Mouse (Mus musculus) hindbrain, postnatal 0 days (tissue): Measurements from ENCODE around the gene Clk3. TPM values are rescaled to one million over a fixed set of nuclear protein-coding genes. Genes with fewer than 3 reads are reported as not detected.

Source experiments
- ATAC-seq: fragments of 200-750 bp; cut with Nextera tagmentation; 2 replicates; pipeline ENCODE4 v1.8.0; 2017; ENCODE audit warnings: mild to moderate bottlenecking, moderate TSS enrichment, moderate library complexity
- DNase-seq: peaks from one replicate; pipeline ENCODE4 v3.0.0-alpha.2; 2015; ENCODE audit warnings: low spot score
- H3K27ac ChIP-seq: fragments of 300-500 bp; sonication (generic); 2 replicates; pipeline ENCODE4 v1.5.1; 2014; ENCODE audit warnings: mild to moderate bottlenecking
- H3K27me3 ChIP-seq: fragments of 300-500 bp; sonication (generic); 2 replicates; pipeline ENCODE4 v1.6.1; 2014; ENCODE audit warnings: low read length, mixed read lengths; ENCODE audit not compliant: insufficient read depth
- H3K36me3 ChIP-seq: fragments of 300-500 bp; sonication (generic); 2 replicates; pipeline ENCODE4 v1.6.1; 2014; ENCODE audit warnings: low read length, mixed read lengths; ENCODE audit not compliant: insufficient read depth
- H3K4me1 ChIP-seq: fragments of 300-500 bp; sonication (generic); 2 replicates; pipeline ENCODE4 v1.6.1; 2014; ENCODE audit warnings: antibody characterized with exemption, low read length, mixed read lengths; ENCODE audit not compliant: insufficient read depth
- H3K4me2 ChIP-seq: fragments of 300-500 bp; sonication (generic); 2 replicates; pipeline ENCODE4 v1.6.1; 2014; ENCODE audit warnings: low read depth, mild to moderate bottlenecking, low read length, moderate library complexity, mixed read lengths
- H3K4me3 ChIP-seq: fragments of 300-500 bp; sonication (generic); 2 replicates; pipeline ENCODE4 v1.5.1; 2014; ENCODE audit warnings: low read length
- H3K9ac ChIP-seq: fragments of 300-500 bp; sonication (generic); replicated peaks from 2 replicates; pipeline ENCODE4 v1.6.1; 2014; ENCODE audit warnings: mild to moderate bottlenecking, low read length, moderate library complexity, mixed read lengths
- H3K9me3 ChIP-seq: fragments of 300-500 bp; sonication (generic); 2 replicates; pipeline ENCODE4 v1.6.1; 2016; ENCODE audit warnings: low read length, mixed read lengths
- CTCF ChIP-seq: IDR thresholded peaks from 2 replicates; pipeline ENCODE4 v1.5.1; 2016; ENCODE audit warnings: antibody characterized with exemption, control low read depth, low read depth
- WGBS: fragments of 180-500 bp; shearing (Covaris S2); extraction: QIAGEN DNeasy Blood & Tissue Kit; methylation state at CpG from one replicate; pipeline ENCODE4 v1.1.7; 2014; 5-methylcytosine and 5-hydroxymethylcytosine counted together
- polyA plus RNA-seq: library from polyadenylated mRNA; unstranded; fragments of >200 nt; fragmentation: Nextera tagmentation; extraction: Ambion mirVana; gene quantifications from 2 replicates; pipeline ENCODE4 v1.2.1, GENCODE M21; 2015
- total RNA-seq: library from RNA; depleted of rRNA; stranded (reverse); fragments of >200 nt; gene quantifications from 2 replicates; pipeline ENCODE4 v1.2.3, GENCODE M21; 2014

Gene Clk3
- total and polyA plus RNA-seq, 2 experiments from 2014 or later, result 52.7 to 76.3 TPM

GRCm38 (mm10) chr9:57807174-57807651 is 41.6 kb upstream of the Clk3 start:
- no peak for DNase-seq
- no peak overlapping the region for H3K27ac ChIP-seq
- no peaks in the 10 kb centered on the region for H3K9me3 ChIP-seq
- no peaks in the 10 kb centered on the region for H3K4me1 ChIP-seq
- H3K4me3 ChIP-seq, result no peak overlapping the region
- no peak overlapping the region for H3K4me2 ChIP-seq
- WGBS, result 56% methylated on average over 4 of the region's 4 CpGs
- no peaks in the 10 kb centered on the region for H3K36me3 ChIP-seq
- ATAC-seq, result no peak
- H3K9ac ChIP-seq, result no peak overlapping the region
- no peak for TF ChIP-seq CTCF
- no peaks in the 10 kb centered on the region for H3K27me3 ChIP-seq

GRCm38 (mm10) chr9:57806066-57806481 is 40.4 kb upstream of the Clk3 start:
- Histone ChIP-seq H3K4me3 (no peak overlapping the region), H3K4me2 (no peak overlapping the region), H3K27me3 (no peaks in the 10 kb centered on the region), H3K4me1 (no peaks in the 10 kb centered on the region), H3K9me3 (no peaks in the 10 kb centered on the region), H3K27ac (no peak overlapping the region), H3K9ac (no peak overlapping the region), H3K36me3 (no peaks in the 10 kb centered on the region)
- WGBS, result 50% methylated on average over 1 of the region's 1 CpGs
- TF ChIP-seq CTCF, result no peak
- DNase-seq, result no peak
- ATAC-seq, result no peak

GRCm38 (mm10) chr9:57805087-57805737 is 39.6 kb upstream of the Clk3 start:
- Histone ChIP-seq H3K36me3 (no peaks in the 10 kb centered on the region), H3K27me3 (no peaks in the 10 kb centered on the region), H3K27ac (no peak overlapping the region), H3K4me2 (no peak overlapping the region), H3K4me1 (no peaks in the 10 kb centered on the region), H3K4me3 (no peak overlapping the region), H3K9ac (no peak overlapping the region), H3K9me3 (no peaks in the 10 kb centered on the region)
- no peak for TF ChIP-seq CTCF
- WGBS, result 76% methylated on average over 10 of the region's 10 CpGs
- no peak for ATAC-seq
- DNase-seq, result no peak

- Histone ChIP-seq H3K9ac (no peak overlapping the region), H3K4me3 (no peak overlapping the region), H3K27me3 (no peaks in the 10 kb centered on the region), H3K9me3 (no peaks in the 10 kb centered on the region), H3K36me3 (no peaks in the 10 kb centered on the region), H3K4me2 (no peak overlapping the region), H3K4me1 (no peaks in the 10 kb centered on the region), H3K27ac (no peak overlapping the region)
- DNase-seq (no peak), ATAC-seq (no peak)
- WGBS, result 22% methylated on average over 4 of the region's 4 CpGs
- no peak for TF ChIP-seq CTCF
Measured at GRCm38 (mm10) chr9:57803839-57804238, 38.2 kb upstream of the Clk3 start.

GRCm38 (mm10) chr9:57803047-57803446 is 37.4 kb upstream of the Clk3 start:
- H3K36me3 ChIP-seq, result no peaks in the 10 kb centered on the region
- H3K27me3 ChIP-seq, result no peaks in the 10 kb centered on the region
- no peaks in the 10 kb centered on the region for H3K9me3 ChIP-seq
- H3K4me2 ChIP-seq, result no peak overlapping the region
- H3K4me1 ChIP-seq, result no peaks in the 10 kb centered on the region
- no peak overlapping the region for H3K27ac ChIP-seq
- ATAC-seq, result no peak
- no peak overlapping the region for H3K4me3 ChIP-seq
- no peak for TF ChIP-seq CTCF
- no peak for DNase-seq
- no peak overlapping the region for H3K9ac ChIP-seq
- WGBS, result 29% methylated on average over 3 of the region's 3 CpGs

- 96% methylated on average over 9 of the region's 9 CpGs for WGBS
- Histone ChIP-seq H3K4me3 (no peak overlapping the region), H3K36me3 (peaks cover 18% of the 10 kb centered on the region), H3K4me2 (no peak overlapping the region), H3K9me3 (no peaks in the 10 kb centered on the region), H3K27me3 (no peaks in the 10 kb centered on the region), H3K9ac (no peak overlapping the region), H3K4me1 (no peaks in the 10 kb centered on the region), H3K27ac (no peak overlapping the region)
- no peak for ATAC-seq
- TF ChIP-seq CTCF, result no peak
- DNase-seq, result no peak
Measured at GRCm38 (mm10) chr9:57800325-57800975, 34.8 kb upstream of the Clk3 start.

- peaks cover 22% of the 10 kb centered on the region for H3K36me3 ChIP-seq
- no peaks in the 10 kb centered on the region for H3K4me1 ChIP-seq
- TF ChIP-seq CTCF, result no peak
- ATAC-seq, result no peak
- H3K4me2 ChIP-seq, result no peak overlapping the region
- no peak overlapping the region for H3K27ac ChIP-seq
- DNase-seq, result no peak
- H3K9ac ChIP-seq, result no peak overlapping the region
- H3K9me3 ChIP-seq, result no peaks in the 10 kb centered on the region
- no peak overlapping the region for H3K4me3 ChIP-seq
- no peaks in the 10 kb centered on the region for H3K27me3 ChIP-seq
- WGBS, result 15% methylated on average over 10 of the region's 10 CpGs
Measured at GRCm38 (mm10) chr9:57798725-57799253, 33.1 kb upstream of the Clk3 start.
